Mouse (Mus musculus) G1E (cell line): ENCODE measurements around the gene Tm7sf3.

Source experiments
- CTCF ChIP-seq: IDR thresholded peaks from 2 replicates; pipeline ENCODE4 v1.5.1; 2012; ENCODE audit warnings: low read depth, low read length, inconsistent platforms, mixed read lengths
- GATA1 ChIP-seq: IDR thresholded peaks from 2 replicates; pipeline ENCODE4 v1.6.1; 2012; ENCODE audit warnings: borderline replicate concordance, low read length, inconsistent platforms, mixed read lengths
- GATA2 ChIP-seq: IDR thresholded peaks from 2 replicates; pipeline ENCODE4 v1.6.1; 2012; ENCODE audit warnings: low read depth, low read length, inconsistent platforms, borderline replicate concordance
- POLR2AphosphoS5 ChIP-seq: IDR thresholded peaks from 2 replicates; pipeline ENCODE4 v1.6.1; 2012; ENCODE audit warnings: low read depth, low read length, inconsistent platforms; ENCODE audit not compliant: insufficient replicate concordance
- TAL1 ChIP-seq: conservative IDR thresholded peaks from 2 replicates; pipeline ENCODE4 v1.6.1; 2012; ENCODE audit warnings: low read depth, low read length, inconsistent platforms, mixed read lengths

- no peak for TF ChIP-seq CTCF
- TF ChIP-seq GATA1, result no peak
- no peak for TF ChIP-seq TAL1
- TF ChIP-seq POLR2AphosphoS5, result no peak
- peak; percentile 10; the same call in 1 of the 2 replicates for TF ChIP-seq GATA2
Measured at GRCm38 (mm10) chr6:146688010-146688409, 45.4 kb upstream of the Tm7sf3 start.
